Mouse (Mus musculus): ENCODE measurements around the gene Cul3. TPM values are rescaled to one million over a fixed set of nuclear protein-coding genes. Genes with fewer than 3 reads are reported as not detected.
"Not testable (repeated sequence)": the region's sequence is repeated elsewhere in the genome, so short reads cannot be mapped to it uniquely, and the experiment has no call there.

Cul3 gene
- polyA plus RNA-seq, 1 experiment from 2014 or later: 23.7 TPM

DNA sequence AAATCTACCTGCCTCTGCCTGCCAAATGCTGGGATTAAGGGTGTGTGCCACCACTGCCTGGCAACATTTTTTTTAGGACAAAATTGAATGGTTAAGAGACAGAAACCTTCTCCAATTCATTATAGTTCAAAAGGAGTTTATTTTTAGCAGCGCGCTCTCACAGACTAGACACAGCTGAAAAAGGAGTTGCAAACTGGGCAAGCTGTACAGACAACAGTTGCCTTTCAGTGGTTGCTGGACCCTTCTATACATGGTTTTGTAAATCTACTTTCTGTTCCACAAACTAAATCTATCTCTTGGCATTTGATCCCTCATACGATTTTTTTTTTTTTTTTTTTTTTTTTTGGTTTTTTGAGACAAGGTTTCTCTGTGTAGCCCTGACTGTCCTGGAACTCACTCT, 31.7 kb upstream of the Cul3 start:
- no peaks in the 10 kb centered on the region for H3K4me1 ChIP-seq (replicated peaks; ENCODE audit: control insufficient read depth, insufficient read depth)
- no peaks in the 10 kb centered on the region for H3K9me3 ChIP-seq (ENCODE audit: control insufficient read depth, low read length)
- no peak for ATAC-seq (ENCODE audit: low FRiP score, low TSS enrichment)
- no peak overlapping the region for H3K9ac ChIP-seq (ENCODE audit: low read length)
- H3K4me3 ChIP-seq (ENCODE audit: low read depth, low read length): no peak overlapping the region
- H3K36me3 ChIP-seq (ENCODE audit: control insufficient read depth, insufficient read depth, low read length): no peaks in the 10 kb centered on the region
- H3K4me2 ChIP-seq (replicated peaks; ENCODE audit: low read depth): no peak overlapping the region
- DNase-seq (ENCODE audit: low spot score): no peak
- WGBS: 87% methylated on average over 3 of the region's 3 CpGs
- no peak overlapping the region for H3K27ac ChIP-seq (replicated peaks)
- TF ChIP-seq EP300 (optimal IDR thresholded peaks at IDR 0.05) (no peak), CTCF (IDR thresholded peaks at IDR 0.05; ENCODE audit: low read depth) (no peak)
- no peaks in the 10 kb centered on the region for H3K27me3 ChIP-seq (ENCODE audit: control insufficient read depth, insufficient read depth, low read length)

DNA sequence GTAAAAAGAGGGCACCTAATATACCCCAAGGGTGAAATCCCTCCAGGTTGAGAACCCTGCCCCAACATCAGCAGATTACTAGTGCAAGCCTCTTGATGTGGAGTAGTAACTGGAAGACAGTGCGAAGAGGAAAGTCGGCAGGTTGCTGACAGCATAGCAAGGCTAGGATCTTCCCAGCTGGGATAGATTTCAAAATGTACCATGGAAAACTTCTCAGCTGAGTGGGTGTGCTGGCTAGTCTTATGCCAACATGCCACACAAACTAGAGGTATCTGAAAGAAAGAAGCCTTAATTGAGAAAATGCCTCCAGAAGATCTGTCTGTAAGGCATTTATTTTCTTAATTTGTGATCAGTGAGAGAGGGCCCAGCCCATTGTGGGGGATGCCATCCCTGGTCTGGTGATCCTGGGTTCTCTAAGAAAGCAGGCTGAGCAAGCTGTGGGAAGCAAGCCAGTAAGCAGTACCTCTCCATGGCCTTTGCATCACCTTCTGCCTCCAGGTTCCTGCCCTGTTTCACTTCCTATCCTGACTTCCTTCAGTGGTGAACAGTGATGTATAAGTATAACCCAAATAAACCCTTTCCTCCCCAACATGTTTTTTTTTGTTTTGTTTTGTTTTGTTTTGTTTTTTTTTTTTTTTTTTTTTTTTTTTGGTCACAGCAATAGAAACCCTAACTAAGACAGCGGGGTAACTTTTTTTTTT, 31.1 kb upstream of the Cul3 start:
- no peaks in the 10 kb centered on the region for H3K4me1 ChIP-seq (replicated peaks; ENCODE audit: control insufficient read depth, insufficient read depth)
- H3K4me2 ChIP-seq (replicated peaks; ENCODE audit: low read depth): no peak overlapping the region
- H3K9me3 ChIP-seq (ENCODE audit: control insufficient read depth, low read length): no peaks in the 10 kb centered on the region
- DNase-seq (ENCODE audit: low spot score) (no peak), ATAC-seq (ENCODE audit: low FRiP score, low TSS enrichment) (no peak)
- H3K4me3 ChIP-seq (ENCODE audit: low read depth, low read length): no peak overlapping the region
- H3K27ac ChIP-seq (replicated peaks): no peak overlapping the region
- TF ChIP-seq EP300 (optimal IDR thresholded peaks at IDR 0.05) (no peak), CTCF (IDR thresholded peaks at IDR 0.05; ENCODE audit: low read depth) (no peak)
- WGBS: 96% methylated on average over 3 of the region's 3 CpGs
- H3K9ac ChIP-seq (ENCODE audit: low read length): no peak overlapping the region
- no peaks in the 10 kb centered on the region for H3K36me3 ChIP-seq (ENCODE audit: control insufficient read depth, insufficient read depth, low read length)
- H3K27me3 ChIP-seq (ENCODE audit: control insufficient read depth, insufficient read depth, low read length): no peaks in the 10 kb centered on the region

DNA sequence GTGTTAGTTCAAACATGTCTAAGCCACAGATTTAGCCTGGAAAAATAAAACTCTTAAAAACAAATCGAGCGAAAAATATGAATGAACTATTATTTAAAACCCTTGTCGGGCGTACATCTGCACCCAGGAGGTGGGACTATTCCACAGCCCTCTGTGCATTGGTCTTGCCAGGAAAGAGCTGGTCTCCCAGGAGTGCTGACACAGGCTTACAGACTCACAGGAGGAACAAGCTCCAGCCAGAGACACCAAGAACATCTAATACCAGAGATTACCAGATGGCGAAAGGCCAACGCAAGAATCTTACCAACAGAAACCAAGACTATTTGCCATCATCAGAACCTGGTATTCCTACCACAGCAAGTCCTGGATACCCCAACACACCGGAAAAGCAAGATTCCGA, 23.2 kb upstream of the Cul3 start:
- no peak overlapping the region for H3K27ac ChIP-seq (replicated peaks)
- no peaks in the 10 kb centered on the region for H3K4me1 ChIP-seq (replicated peaks; ENCODE audit: control insufficient read depth, insufficient read depth)
- no peak for ATAC-seq (ENCODE audit: low FRiP score, low TSS enrichment)
- no peak overlapping the region for H3K4me2 ChIP-seq (replicated peaks; ENCODE audit: low read depth)
- WGBS: 89% methylated on average over 8 of the region's 8 CpGs
- no peak overlapping the region for H3K4me3 ChIP-seq (ENCODE audit: low read depth, low read length)
- DNase-seq (ENCODE audit: low spot score): no peak
- no peaks in the 10 kb centered on the region for H3K36me3 ChIP-seq (ENCODE audit: control insufficient read depth, insufficient read depth, low read length)
- no peaks in the 10 kb centered on the region for H3K27me3 ChIP-seq (ENCODE audit: control insufficient read depth, insufficient read depth, low read length)
- H3K9me3 ChIP-seq (ENCODE audit: control insufficient read depth, low read length): no peaks in the 10 kb centered on the region
- H3K9ac ChIP-seq (ENCODE audit: low read length): no peak overlapping the region
- TF ChIP-seq EP300 (optimal IDR thresholded peaks at IDR 0.05): no peak

DNA sequence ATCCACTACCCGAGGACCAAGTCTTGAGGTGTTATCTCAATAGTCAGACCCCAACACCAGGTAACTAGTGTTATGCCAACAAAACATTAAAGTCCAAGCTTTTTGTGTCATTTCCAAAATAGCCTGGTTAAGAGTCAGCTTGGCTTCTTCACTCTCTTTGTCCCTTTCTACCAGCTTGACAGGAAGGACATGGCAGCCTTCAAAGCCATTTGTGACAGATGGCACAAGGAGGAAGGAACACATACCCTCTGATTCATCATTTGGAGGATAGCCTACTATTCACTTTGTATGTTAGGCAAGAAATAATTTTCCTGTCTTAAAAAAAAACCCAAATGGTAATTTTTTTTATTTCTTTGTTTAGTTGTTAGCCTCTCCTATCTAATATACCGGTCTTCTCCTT, 22.7 kb upstream of the Cul3 start:
- TF ChIP-seq EP300 (optimal IDR thresholded peaks at IDR 0.05): no peak
- no peak for TF ChIP-seq CTCF (IDR thresholded peaks at IDR 0.05; ENCODE audit: low read depth)
- no peaks in the 10 kb centered on the region for H3K36me3 ChIP-seq (ENCODE audit: control insufficient read depth, insufficient read depth, low read length)

DNA sequence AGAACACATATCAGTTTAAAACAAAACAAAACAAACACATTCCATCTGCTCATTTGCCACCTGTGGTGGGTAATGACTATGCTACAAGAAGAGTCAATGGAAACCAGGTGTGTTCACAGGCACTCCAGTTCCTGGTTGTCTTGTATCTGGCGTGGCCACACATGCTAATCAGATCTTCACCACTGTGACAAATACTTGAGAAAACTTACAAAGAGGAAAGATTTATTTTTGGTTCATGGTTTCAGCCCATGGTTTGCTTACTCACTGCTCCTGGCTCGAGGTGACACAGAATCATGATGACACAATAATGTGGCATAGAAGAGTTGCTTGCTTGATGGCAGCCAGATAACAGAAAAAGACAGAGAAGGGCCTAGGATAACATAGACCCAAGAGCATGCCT, 22.1 kb upstream of the Cul3 start:
- no peak for ATAC-seq (ENCODE audit: low FRiP score, low TSS enrichment)
- 49% methylated on average over 2 of the region's 2 CpGs for WGBS
- TF ChIP-seq CTCF (IDR thresholded peaks at IDR 0.05; ENCODE audit: low read depth) (no peak), EP300 (optimal IDR thresholded peaks at IDR 0.05) (no peak)

More for the DNA sequence above, 22.7 kb upstream of the Cul3 start:
- 79% methylated on average over 2 of the region's 2 CpGs for WGBS
- H3K27me3 ChIP-seq (ENCODE audit: control insufficient read depth, insufficient read depth, low read length): no peaks in the 10 kb centered on the region
- no peak overlapping the region for H3K9ac ChIP-seq (ENCODE audit: low read length)
- ATAC-seq (ENCODE audit: low FRiP score, low TSS enrichment): no peak
- H3K4me3 ChIP-seq (ENCODE audit: low read depth, low read length): no peak overlapping the region
- no peaks in the 10 kb centered on the region for H3K4me1 ChIP-seq (replicated peaks; ENCODE audit: control insufficient read depth, insufficient read depth)
- H3K9me3 ChIP-seq (ENCODE audit: control insufficient read depth, low read length): no peaks in the 10 kb centered on the region
- no peak overlapping the region for H3K4me2 ChIP-seq (replicated peaks; ENCODE audit: low read depth)
- no peak overlapping the region for H3K27ac ChIP-seq (replicated peaks)
- DNase-seq (ENCODE audit: low spot score): no peak

DNA sequence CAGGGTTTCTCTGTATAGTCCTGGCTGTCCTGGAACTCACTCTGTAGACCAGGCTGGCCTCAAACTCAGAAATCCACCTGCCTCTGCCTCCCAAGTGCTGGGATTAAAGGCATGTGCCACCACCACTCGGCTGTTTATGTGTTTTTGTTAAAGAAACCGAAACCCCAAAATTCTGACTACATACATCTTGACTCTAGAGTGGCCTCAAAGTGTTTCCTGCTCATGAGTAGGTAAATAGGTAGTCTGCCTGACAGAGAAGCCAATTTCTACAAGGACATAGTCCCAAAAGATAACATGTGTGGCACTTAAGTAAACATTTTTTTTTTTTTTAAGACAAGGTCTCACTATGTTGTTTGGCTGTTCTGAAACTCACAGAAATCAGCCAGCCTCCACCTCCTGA, 21.5 kb upstream of the Cul3 start:
- not testable (repeated sequence) for H3K4me2 ChIP-seq (replicated peaks; ENCODE audit: low read depth); H3K4me3 ChIP-seq (ENCODE audit: low read depth, low read length); DNase-seq (ENCODE audit: low spot score); H3K4me1 ChIP-seq (replicated peaks; ENCODE audit: control insufficient read depth, insufficient read depth); ATAC-seq (ENCODE audit: low FRiP score, low TSS enrichment); H3K27ac ChIP-seq (replicated peaks); H3K27me3 ChIP-seq (ENCODE audit: control insufficient read depth, insufficient read depth, low read length); H3K9me3 ChIP-seq (ENCODE audit: control insufficient read depth, low read length); H3K9ac ChIP-seq (ENCODE audit: low read length); H3K36me3 ChIP-seq (ENCODE audit: control insufficient read depth, insufficient read depth, low read length)
- WGBS: 87% methylated on average over 2 of the region's 2 CpGs

More for the DNA sequence above, 22.1 kb upstream of the Cul3 start:
- no peak overlapping the region for H3K27ac ChIP-seq (replicated peaks)
- H3K27me3 ChIP-seq (ENCODE audit: control insufficient read depth, insufficient read depth, low read length): no peaks in the 10 kb centered on the region
- H3K9ac ChIP-seq (ENCODE audit: low read length): no peak overlapping the region
- no peak overlapping the region for H3K4me2 ChIP-seq (replicated peaks; ENCODE audit: low read depth)
- no peak for DNase-seq (ENCODE audit: low spot score)
- no peaks in the 10 kb centered on the region for H3K4me1 ChIP-seq (replicated peaks; ENCODE audit: control insufficient read depth, insufficient read depth)
- no peaks in the 10 kb centered on the region for H3K9me3 ChIP-seq (ENCODE audit: control insufficient read depth, low read length)
- H3K4me3 ChIP-seq (ENCODE audit: low read depth, low read length): no peak overlapping the region
- no peaks in the 10 kb centered on the region for H3K36me3 ChIP-seq (ENCODE audit: control insufficient read depth, insufficient read depth, low read length)
